Mouse (Mus musculus) CD4-positive naive resting alpha-beta T cell, adult 57 days (primary cell): ENCODE measurements around the gene Gm21312. TPM values are rescaled to one million over a fixed set of nuclear protein-coding genes. Genes with fewer than 3 reads are reported as not detected.

Experiments used
- total RNA-seq: library from RNA; stranded (reverse); gene quantifications from one replicate; pipeline ENCODE4 v1.2.4, GENCODE M21; 2023

Gene Gm21312
- not detected for total RNA-seq

GRCm38 (mm10) chr10:104176724-104177123 lies at the start of gene Gm21312:
TSS of gene Gm21312 (plus strand) at chr10:104177024.

DNA sequence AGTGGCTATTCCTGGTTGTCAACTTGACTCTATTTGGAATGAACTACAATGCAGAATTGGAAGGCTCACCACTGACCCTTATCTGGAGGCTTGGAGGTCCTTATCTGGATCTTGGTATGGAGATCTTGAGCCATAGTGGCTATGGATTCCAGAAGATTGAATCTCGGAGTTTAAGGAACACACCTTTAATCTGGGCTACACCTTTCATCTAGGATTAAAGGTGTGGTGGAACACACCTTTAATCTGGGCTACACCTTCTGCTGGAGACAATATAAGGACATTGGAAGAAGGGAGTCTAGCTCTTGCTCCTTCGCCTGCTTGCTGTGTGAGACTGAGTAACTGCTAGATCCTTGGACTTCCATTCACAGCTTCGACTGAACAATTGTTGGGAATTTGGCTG lies 34.1 kb upstream of the Gm21312 start, which contains the start of gene Gm21293:
TSS of gene Gm21293 (plus strand) at position 301 of the 400 bp plus-strand sequence.

GRCm38 (mm10) chr10:104151197-104151596 lies 25.6 kb upstream of the Gm21312 start, which contains the start of gene Gm6763:
TSS of gene Gm6763 (plus strand) at chr10:104151497.

GRCm38 (mm10) chr10:104159706-104160105 lies 17.1 kb upstream of the Gm21312 start, which contains the start of gene Gm8764:
TSS of gene Gm8764 (plus strand) at chr10:104160006.

GRCm38 (mm10) chr10:104168215-104168614 lies 8.6 kb upstream of the Gm21312 start, which contains the start of gene Gm21304:
TSS of gene Gm21304 (plus strand) at chr10:104168515.

DNA sequence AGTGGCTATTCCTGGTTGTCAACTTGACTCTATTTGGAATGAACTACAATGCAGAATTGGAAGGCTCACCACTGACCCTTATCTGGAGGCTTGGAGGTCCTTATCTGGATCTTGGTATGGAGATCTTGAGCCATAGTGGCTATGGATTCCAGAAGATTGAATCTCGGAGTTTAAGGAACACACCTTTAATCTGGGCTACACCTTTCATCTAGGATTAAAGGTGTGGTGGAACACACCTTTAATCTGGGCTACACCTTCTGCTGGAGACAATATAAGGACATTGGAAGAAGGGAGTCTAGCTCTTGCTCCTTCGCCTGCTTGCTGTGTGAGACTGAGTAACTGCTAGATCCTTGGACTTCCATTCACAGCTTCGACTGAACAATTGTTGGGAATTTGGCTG lies 8.4 kb downstream of the Gm21312 start, which contains the start of gene Gm20765:
TSS of gene Gm20765 (plus strand) at position 301 of the 400 bp plus-strand sequence.

GRCm38 (mm10) chr10:104193742-104194141 lies 16.9 kb downstream of the Gm21312 start, which contains the start of gene Gm4340:
TSS of gene Gm4340 (plus strand) at chr10:104194042.

Other genes starting within 250 kb of the Gm21312 start
- gene Gm21293, start 34.0 kb upstream of the Gm21312 start, total RNA-seq, result not detected
- not detected for gene Gm6763, start 25.5 kb upstream of the Gm21312 start, total RNA-seq
- not detected for gene Gm8764, start 17.0 kb upstream of the Gm21312 start, total RNA-seq
- not detected for gene Gm21304, start 8.5 kb upstream of the Gm21312 start, total RNA-seq
- gene Gm20765, start 8.5 kb downstream of the Gm21312 start, total RNA-seq, result not detected
- gene Gm4340, start 17.0 kb downstream of the Gm21312 start, total RNA-seq, result not detected